Mouse (Mus musculus) liver, embryonic 11.5 days (tissue): ENCODE results near the gene Dll3. TPM values are rescaled to one million over a fixed set of nuclear protein-coding genes. Genes with fewer than 3 reads are reported as not detected.
A peak's percentile ranks its signal among the peaks of the same experiment; 100 is the strongest.

ENCODE experiments used
- ATAC-seq: fragments of 200-750 bp; cut with Nextera tagmentation; replicated peaks from 2 replicates; pipeline ENCODE4 v1.8.0; 2017; ENCODE audit warnings: moderate number of reproducible peaks, mild to moderate bottlenecking, moderate TSS enrichment, moderate library complexity; ENCODE audit not compliant: low FRiP score
- DNase-seq: peaks from one replicate; pipeline ENCODE4 v3.0.0-alpha.2; 2017; ENCODE audit warnings: low spot score
- H3K27ac ChIP-seq: fragments of 300-500 bp; sonication (generic); 2 replicates; pipeline ENCODE4 v1.5.1; 2014; ENCODE audit warnings: mild to moderate bottlenecking, low read depth, low read length, control low read depth
- H3K27me3 ChIP-seq: fragments of 300-500 bp; sonication (generic); replicated peaks from 2 replicates; pipeline ENCODE4 v1.6.1; 2014; ENCODE audit warnings: low read length, mixed read lengths; ENCODE audit not compliant: control insufficient read depth, insufficient read depth
- H3K36me3 ChIP-seq: fragments of 300-500 bp; sonication (generic); 2 replicates; pipeline ENCODE4 v1.6.1; 2014; ENCODE audit warnings: mild to moderate bottlenecking, low read length, moderate library complexity, mixed read lengths; ENCODE audit not compliant: control insufficient read depth, insufficient read depth
- H3K4me1 ChIP-seq: fragments of 300-500 bp; sonication (generic); replicated peaks from 2 replicates; pipeline ENCODE4 v1.6.1; 2014; ENCODE audit warnings: low read length, mixed read lengths; ENCODE audit not compliant: control insufficient read depth, insufficient read depth
- H3K4me2 ChIP-seq: fragments of 300-500 bp; sonication (generic); 2 replicates; pipeline ENCODE4 v1.6.1; 2014; ENCODE audit warnings: mild to moderate bottlenecking, control low read depth, moderate library complexity
- H3K4me3 ChIP-seq: fragments of 300-500 bp; sonication (generic); 2 replicates; pipeline ENCODE4 v1.5.1; 2014; ENCODE audit warnings: low read depth, low read length, control low read depth
- H3K9ac ChIP-seq: fragments of 300-500 bp; sonication (generic); 2 replicates; pipeline ENCODE4 v1.6.1; 2014; ENCODE audit warnings: low read depth, low read length, control low read depth
- H3K9me3 ChIP-seq: fragments of 300-500 bp; sonication (generic); 2 replicates; pipeline ENCODE4 v1.6.1; 2016; ENCODE audit warnings: low read length, inconsistent platforms, mixed read lengths; ENCODE audit not compliant: control insufficient read depth
- WGBS: fragments of 180-500 bp; shearing (Covaris S2); extraction: QIAGEN DNeasy Blood & Tissue Kit; methylation state at CpG from one replicate; pipeline ENCODE4 v1.1.7; 2014; 5-methylcytosine and 5-hydroxymethylcytosine counted together
- polyA plus RNA-seq: library from polyadenylated mRNA; unstranded; fragments of >200 nt; fragmentation: Nextera tagmentation; extraction: Ambion mirVana; gene quantifications from 2 replicates; pipeline ENCODE4 v1.2.1, GENCODE M21; 2014

Gene Dll3
- polyA plus RNA-seq, 1 experiment from 2014 or later: 0.62 TPM

DNA sequence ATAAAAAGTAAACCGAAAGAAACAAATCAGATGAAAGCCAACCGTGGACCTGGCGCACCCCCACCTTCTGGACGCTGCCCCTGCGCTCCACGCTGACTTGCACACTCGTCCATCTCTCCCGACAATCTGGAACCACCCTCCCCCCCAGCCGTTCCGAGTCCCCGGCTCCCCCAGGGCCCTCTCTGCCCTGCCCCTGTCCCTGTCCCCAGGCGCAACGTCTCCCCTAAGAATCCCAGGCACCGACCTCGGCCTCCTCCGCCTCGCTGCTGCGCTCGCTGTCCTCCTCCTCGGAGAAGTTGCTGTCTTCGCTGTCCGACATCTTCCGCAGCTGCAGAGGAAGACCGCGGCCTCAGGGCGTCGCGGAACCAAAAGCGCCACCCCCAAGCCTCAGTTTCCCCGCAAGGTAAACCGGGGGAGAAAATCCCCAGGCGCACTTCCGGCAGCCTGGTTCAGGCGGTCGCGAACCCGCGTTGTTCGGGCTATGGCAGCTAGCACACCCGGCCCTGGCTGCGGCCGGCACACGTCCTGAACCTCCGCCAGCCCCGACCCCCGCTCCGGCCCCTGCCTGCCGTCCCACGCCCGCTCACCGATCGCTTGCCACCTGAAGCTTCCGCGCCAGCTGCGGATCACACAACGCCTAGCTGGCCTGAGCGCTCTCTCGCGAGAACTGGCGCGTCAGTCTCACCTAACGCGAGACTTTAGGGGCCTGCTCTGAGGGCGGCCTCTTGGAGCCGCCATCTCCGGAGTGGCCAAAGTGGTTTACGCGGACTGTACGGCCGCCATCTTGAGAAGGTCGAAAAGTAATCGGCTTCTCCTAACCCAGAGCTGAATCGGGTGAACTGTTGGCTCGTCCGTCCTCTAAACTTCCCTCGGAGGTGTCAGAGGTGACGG, 36.3 kb upstream of the Dll3 start, which contains the start of gene Supt5:
Gene Supt5 (minus strand): TSS at position 639 of the 891 bp plus-strand sequence.
- H3K27ac ChIP-seq: peak within 1 kb of the TSS; percentile 88
- H3K9ac ChIP-seq: peak within 1 kb of the TSS; percentile 96
- H3K4me2 ChIP-seq: peak within 1 kb of the TSS; percentile 96
- peak; percentile 98 for ATAC-seq
- H3K27me3 ChIP-seq: no peaks in the 10 kb centered on the region
- no peaks in the 10 kb centered on the region for H3K9me3 ChIP-seq
- DNase-seq: peak; percentile 90
- peak within 1 kb of the TSS; percentile 99 for H3K4me3 ChIP-seq
- H3K36me3 ChIP-seq: peaks cover 4% of the 10 kb centered on the region; the same call in 1 of the 2 replicates
- under 1% methylated on average over 77 of the region's 77 CpGs for WGBS
- peaks cover 8% of the 10 kb centered on the region for H3K4me1 ChIP-seq

DNA sequence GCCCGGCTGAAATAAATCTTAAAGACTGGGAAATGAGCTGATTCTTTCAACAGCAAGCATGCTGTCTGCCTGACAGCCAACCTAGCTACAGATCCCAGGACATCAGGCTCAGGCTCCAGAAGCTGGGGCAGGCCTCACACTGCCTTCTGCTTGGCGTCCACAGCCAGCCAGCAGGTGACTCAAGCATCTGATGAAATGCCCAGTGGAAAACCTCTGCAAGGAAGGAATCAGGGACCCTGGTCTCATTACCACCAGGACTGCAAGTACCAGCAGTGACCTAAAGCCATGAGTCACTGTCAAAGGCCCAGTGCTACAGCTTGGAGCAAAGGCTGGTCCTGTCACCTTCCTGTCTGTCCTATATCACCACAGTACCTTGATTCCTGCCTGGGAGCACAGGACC, 33.4 kb upstream of the Dll3 start:
- no peak overlapping the region for H3K4me3 ChIP-seq
- H3K9ac ChIP-seq: no peak overlapping the region
- peaks cover 14% of the 10 kb centered on the region; the same call in 1 of the 2 replicates for H3K36me3 ChIP-seq
- DNase-seq: no peak
- H3K27ac ChIP-seq: no peak overlapping the region
- no peaks in the 10 kb centered on the region for H3K9me3 ChIP-seq
- H3K27me3 ChIP-seq: no peaks in the 10 kb centered on the region
- ATAC-seq: no peak
- peaks cover 8% of the 10 kb centered on the region for H3K4me1 ChIP-seq
- WGBS: 85% methylated on average over 2 of the region's 2 CpGs
- no peak overlapping the region for H3K4me2 ChIP-seq

GRCm38 (mm10) chr7:28334534-28334933, 32.5 kb upstream of the Dll3 start:
- WGBS: 87% methylated on average over 4 of the region's 4 CpGs
- Histone ChIP-seq H3K27ac (no peak overlapping the region), H3K4me3 (no peak overlapping the region), H3K9ac (no peak overlapping the region), H3K9me3 (no peaks in the 10 kb centered on the region), H3K27me3 (no peaks in the 10 kb centered on the region), H3K4me2 (no peak overlapping the region), H3K4me1 (peaks cover 8% of the 10 kb centered on the region), H3K36me3 (peaks cover 23% of the 10 kb centered on the region)
- DNase-seq (no peak), ATAC-seq (no peak)

- DNase-seq: no peak
- Histone ChIP-seq H3K27me3 (no peaks in the 10 kb centered on the region), H3K9me3 (no peaks in the 10 kb centered on the region), H3K4me2 (no peak overlapping the region), H3K36me3 (peaks cover 62% of the 10 kb centered on the region), H3K4me1 (no peaks in the 10 kb centered on the region), H3K27ac (no peak overlapping the region), H3K4me3 (no peak overlapping the region), H3K9ac (no peak overlapping the region)
- 93% methylated on average over 2 of the region's 2 CpGs for WGBS
- ATAC-seq: no peak
These were observed 26.2 kb upstream of the Dll3 start for GRCm38 (mm10) chr7:28328260-28328659.

DNA sequence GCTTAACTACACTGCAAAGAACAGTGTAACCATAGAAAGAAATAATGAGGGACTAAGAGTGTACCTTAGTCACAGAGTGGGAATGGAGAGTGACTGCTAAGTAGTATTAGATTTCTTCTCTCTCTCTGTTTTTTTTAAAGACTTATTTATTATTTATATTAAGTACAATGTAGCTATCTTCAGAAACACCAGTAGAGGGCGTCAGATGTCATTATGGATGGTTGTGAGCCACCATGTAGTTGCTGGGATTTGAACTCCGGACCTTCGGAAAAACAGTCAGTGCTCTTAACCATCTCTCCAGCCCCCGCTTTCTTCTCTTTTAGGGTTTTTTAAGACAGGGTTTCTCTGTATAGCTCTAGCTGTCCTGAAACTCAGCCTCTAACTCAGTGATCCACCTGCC, 24.4 kb upstream of the Dll3 start:
- peaks cover 78% of the 10 kb centered on the region for H3K36me3 ChIP-seq
- no peak overlapping the region for H3K4me3 ChIP-seq
- H3K9me3 ChIP-seq: no peaks in the 10 kb centered on the region
- no peak overlapping the region for H3K27ac ChIP-seq
- H3K27me3 ChIP-seq: no peaks in the 10 kb centered on the region
- WGBS: 80% methylated on average over 4 of the region's 4 CpGs
- H3K9ac ChIP-seq: no peak overlapping the region
- ATAC-seq (no peak), DNase-seq (no peak)
- H3K4me2 ChIP-seq: no peak overlapping the region
- H3K4me1 ChIP-seq: no peaks in the 10 kb centered on the region

GRCm38 (mm10) chr7:28325293-28325692, 23.3 kb upstream of the Dll3 start:
- DNase-seq (no peak), ATAC-seq (no peak)
- Histone ChIP-seq H3K4me3 (no peak overlapping the region), H3K9ac (no peak overlapping the region), H3K4me2 (no peak overlapping the region), H3K27ac (no peak overlapping the region), H3K36me3 (peaks cover 71% of the 10 kb centered on the region), H3K4me1 (no peaks in the 10 kb centered on the region), H3K9me3 (no peaks in the 10 kb centered on the region), H3K27me3 (no peaks in the 10 kb centered on the region)
- WGBS: 93% methylated on average over 8 of the region's 8 CpGs

- DNase-seq (no peak), ATAC-seq (no peak)
- H3K4me1 ChIP-seq: no peaks in the 10 kb centered on the region
- H3K36me3 ChIP-seq: peaks cover 76% of the 10 kb centered on the region
- no peak overlapping the region for H3K27ac ChIP-seq
- no peaks in the 10 kb centered on the region for H3K9me3 ChIP-seq
- no peak overlapping the region for H3K9ac ChIP-seq
- no peak overlapping the region for H3K4me2 ChIP-seq
- no peak overlapping the region for H3K4me3 ChIP-seq
- WGBS: 86% methylated on average over 15 of the region's 15 CpGs
- no peaks in the 10 kb centered on the region for H3K27me3 ChIP-seq
These were observed 20.1 kb upstream of the Dll3 start for GRCm38 (mm10) chr7:28321974-28322720.

- Histone ChIP-seq H3K9me3 (no peaks in the 10 kb centered on the region), H3K4me3 (no peak overlapping the region), H3K36me3 (peaks cover 80% of the 10 kb centered on the region), H3K4me1 (no peaks in the 10 kb centered on the region), H3K27me3 (no peaks in the 10 kb centered on the region), H3K4me2 (no peak overlapping the region), H3K27ac (no peak overlapping the region), H3K9ac (no peak overlapping the region)
- ATAC-seq: no peak
- 92% methylated on average over 17 of the region's 17 CpGs for WGBS
- DNase-seq: no peak
These were observed 16.7 kb upstream of the Dll3 start for GRCm38 (mm10) chr7:28318714-28319113.
